Mouse (Mus musculus) liver, postnatal 0 days (tissue): ENCODE data around the gene Senp2.

Experiments
- CTCF ChIP-seq: sonication (generic); IDR thresholded peaks from 2 replicates; pipeline ENCODE4 v1.5.1; 2016; ENCODE audit warnings: antibody characterized with exemption, low read depth
- EP300 ChIP-seq: IDR thresholded peaks from 2 replicates; pipeline ENCODE4 v1.6.1; 2016; ENCODE audit warnings: antibody characterized with exemption, low read depth, mild to moderate bottlenecking

GRCm38 (mm10) chr16:22076620-22076941 lies 67.3 kb downstream of the Senp2 start:
- TF ChIP-seq CTCF, result no peak
- TF ChIP-seq EP300, result no peak
